Mouse (Mus musculus) stomach, embryonic 14.5 days (tissue): ENCODE results near the gene Rpia. TPM values are rescaled to one million over a fixed set of nuclear protein-coding genes. Genes with fewer than 3 reads are reported as not detected.

Experiments used
- ATAC-seq: fragments of 200-750 bp; cut with Nextera tagmentation; 2 replicates; pipeline ENCODE4 v1.8.0; 2017; ENCODE audit warnings: low read depth, moderate TSS enrichment; ENCODE audit not compliant: insufficient number of reproducible peaks, insufficient read depth, low FRiP score
- H3K27ac ChIP-seq: fragments of 300-500 bp; sonication (generic); 2 replicates; pipeline ENCODE4 v1.5.1; 2014; ENCODE audit warnings: mild to moderate bottlenecking, low read length, moderate library complexity, mixed read lengths
- H3K27me3 ChIP-seq: fragments of 300-500 bp; sonication (generic); 2 replicates; pipeline ENCODE4 v1.6.1; 2014; ENCODE audit warnings: low read length, control low read depth, mixed read lengths; ENCODE audit not compliant: control insufficient read depth, insufficient read depth
- H3K36me3 ChIP-seq: fragments of 300-500 bp; sonication (generic); 2 replicates; pipeline ENCODE4 v1.6.1; 2014; ENCODE audit warnings: mild to moderate bottlenecking, control low read depth, low read length, moderate library complexity, mixed read lengths; ENCODE audit not compliant: control insufficient read depth, insufficient read depth
- H3K4me1 ChIP-seq: fragments of 300-500 bp; sonication (generic); 2 replicates; pipeline ENCODE4 v1.6.1; 2014; ENCODE audit warnings: low read length, control low read depth, mixed read lengths; ENCODE audit not compliant: control insufficient read depth, insufficient read depth
- H3K4me2 ChIP-seq: fragments of 300-500 bp; sonication (generic); replicated peaks from 2 replicates; pipeline ENCODE4 v1.6.1; 2014; ENCODE audit warnings: low read depth, low read length, control low read depth
- H3K4me3 ChIP-seq: fragments of 300-500 bp; sonication (generic); 2 replicates; pipeline ENCODE4 v1.5.1; 2014; ENCODE audit warnings: low read depth, low read length, control low read depth
- H3K9ac ChIP-seq: fragments of 300-500 bp; sonication (generic); replicated peaks from 2 replicates; pipeline ENCODE4 v1.6.1; 2014; ENCODE audit warnings: low read depth, mild to moderate bottlenecking, control low read depth, low read length, moderate library complexity, mixed read lengths
- H3K9me3 ChIP-seq: fragments of 300-500 bp; sonication (generic); 2 replicates; pipeline ENCODE4 v1.6.1; 2016; ENCODE audit warnings: low read depth, low read length, control low read depth; ENCODE audit not compliant: control insufficient read depth
- WGBS: fragments of 180-500 bp; shearing (Covaris S2); extraction: QIAGEN DNeasy Blood & Tissue Kit; methylation state at CpG from one replicate; pipeline ENCODE4 v1.1.7; 2014; 5-methylcytosine and 5-hydroxymethylcytosine counted together
- polyA plus RNA-seq: library from polyadenylated mRNA; unstranded; fragments of >200 nt; fragmentation: Nextera tagmentation; extraction: Ambion mirVana; gene quantifications from 2 replicates; pipeline ENCODE4 v1.2.1, GENCODE M21; 2014

Gene Rpia
- polyA plus RNA-seq, 1 experiment from 2014 or later = 4.8 TPM

GRCm38 (mm10) chr6:70792644-70793043 lies 612 bp upstream of the Rpia start:
- H3K9ac ChIP-seq = peak overlapping the region; percentile 25
- no peaks in the 10 kb centered on the region for H3K27me3 ChIP-seq
- peaks cover 14% of the 10 kb centered on the region; the same call in 1 of the 2 replicates for H3K4me1 ChIP-seq
- H3K4me2 ChIP-seq = peak overlapping the region; percentile 47
- no peak for ATAC-seq
- WGBS = 44% methylated on average over 8 of the region's 8 CpGs
- H3K4me3 ChIP-seq = peak overlapping the region; percentile 54
- no peaks in the 10 kb centered on the region for H3K36me3 ChIP-seq
- H3K9me3 ChIP-seq = no peaks in the 10 kb centered on the region
- H3K27ac ChIP-seq = no peak overlapping the region

GRCm38 (mm10) chr6:70790852-70791761 lies 925 bp downstream of the Rpia start:
- ATAC-seq = peak; percentile 11
- peaks cover 21% of the 10 kb centered on the region; the same call in 1 of the 2 replicates for H3K4me1 ChIP-seq
- no peaks in the 10 kb centered on the region for H3K27me3 ChIP-seq
- H3K9me3 ChIP-seq = no peaks in the 10 kb centered on the region
- peak overlapping the region; percentile 60 for H3K4me2 ChIP-seq
- H3K4me3 ChIP-seq = peak overlapping the region; percentile 54
- peak overlapping the region; percentile 28 for H3K9ac ChIP-seq
- H3K36me3 ChIP-seq = no peaks in the 10 kb centered on the region
- peak overlapping the region; percentile 71; the same call in 1 of the 2 replicates for H3K27ac ChIP-seq
- WGBS = 6% methylated on average over 18 of the region's 18 CpGs

GRCm38 (mm10) chr6:70790034-70790650 lies 1.9 kb downstream of the Rpia start:
- H3K9ac ChIP-seq = no peak overlapping the region
- 80% methylated on average over 9 of the region's 9 CpGs for WGBS

DNA sequence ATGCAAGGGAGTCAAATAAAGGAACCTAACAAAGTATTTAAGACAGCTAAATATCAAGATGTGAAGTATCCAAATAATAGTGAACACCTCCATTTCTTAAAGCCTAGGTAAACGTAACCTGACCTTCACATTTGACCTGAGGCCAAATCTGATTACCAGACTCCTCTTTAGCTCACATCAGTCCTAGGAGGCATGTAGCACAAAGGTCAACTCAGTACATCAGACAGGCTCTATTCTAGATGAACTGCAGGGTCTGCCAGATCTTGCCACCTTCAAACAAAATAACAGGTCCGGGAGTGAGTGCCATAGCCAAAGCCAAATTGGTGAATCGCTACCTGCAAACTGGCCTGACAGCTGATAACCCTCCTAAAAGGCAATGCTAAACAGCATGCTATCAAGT lies 2.9 kb downstream of the Rpia start:
- ATAC-seq = no peak
- H3K4me3 ChIP-seq = no peak overlapping the region
- peaks cover 21% of the 10 kb centered on the region; the same call in 1 of the 2 replicates for H3K4me1 ChIP-seq
- H3K36me3 ChIP-seq = peaks cover 3% of the 10 kb centered on the region; the same call in 1 of the 2 replicates
- 83% methylated on average over 3 of the region's 3 CpGs for WGBS
- H3K27me3 ChIP-seq = no peaks in the 10 kb centered on the region
- no peak overlapping the region for H3K4me2 ChIP-seq
- no peak overlapping the region for H3K27ac ChIP-seq
- no peaks in the 10 kb centered on the region for H3K9me3 ChIP-seq
- H3K9ac ChIP-seq = no peak overlapping the region

More at GRCm38 (mm10) chr6:70790034-70790650, 1.9 kb downstream of the Rpia start:
- Histone ChIP-seq H3K36me3 (no peaks in the 10 kb centered on the region), H3K4me1 (peaks cover 21% of the 10 kb centered on the region; the same call in 1 of the 2 replicates), H3K27ac (no peak overlapping the region), H3K27me3 (no peaks in the 10 kb centered on the region), H3K4me3 (peak overlapping the region; percentile 54; the same call in 1 of the 2 replicates), H3K4me2 (peak overlapping the region; percentile 60), H3K9me3 (no peaks in the 10 kb centered on the region)
- ATAC-seq = no peak

DNA sequence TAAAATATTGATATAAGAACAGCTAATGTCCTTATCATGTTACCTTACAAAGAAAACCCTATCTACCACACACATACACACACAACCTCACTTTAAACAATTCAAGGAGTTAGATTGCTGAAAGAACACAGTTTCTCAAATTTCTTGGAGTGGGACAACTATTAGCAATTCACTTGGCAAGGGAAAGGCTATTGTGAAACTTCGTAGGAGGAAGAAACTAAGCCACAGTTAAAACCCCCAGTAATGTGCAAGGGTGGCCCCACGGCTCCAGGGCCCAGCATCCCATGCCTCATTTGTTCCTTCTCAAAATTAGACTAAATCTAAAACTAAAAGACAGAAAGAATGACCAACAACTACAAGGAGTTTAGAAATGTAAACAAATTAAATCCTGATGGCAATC lies 4.5 kb downstream of the Rpia start:
- H3K4me2 ChIP-seq = no peak overlapping the region
- H3K4me1 ChIP-seq = peaks cover 21% of the 10 kb centered on the region; the same call in 1 of the 2 replicates
- whole genome bisulfite sequencing = 58% methylated on average over 2 of the region's 2 CpGs
- no peak overlapping the region for H3K27ac ChIP-seq
- H3K4me3 ChIP-seq = no peak overlapping the region
- no peaks in the 10 kb centered on the region for H3K9me3 ChIP-seq
- H3K27me3 ChIP-seq = no peaks in the 10 kb centered on the region
- no peak for ATAC-seq
- peaks cover 3% of the 10 kb centered on the region; the same call in 1 of the 2 replicates for H3K36me3 ChIP-seq
- no peak overlapping the region for H3K9ac ChIP-seq

DNA sequence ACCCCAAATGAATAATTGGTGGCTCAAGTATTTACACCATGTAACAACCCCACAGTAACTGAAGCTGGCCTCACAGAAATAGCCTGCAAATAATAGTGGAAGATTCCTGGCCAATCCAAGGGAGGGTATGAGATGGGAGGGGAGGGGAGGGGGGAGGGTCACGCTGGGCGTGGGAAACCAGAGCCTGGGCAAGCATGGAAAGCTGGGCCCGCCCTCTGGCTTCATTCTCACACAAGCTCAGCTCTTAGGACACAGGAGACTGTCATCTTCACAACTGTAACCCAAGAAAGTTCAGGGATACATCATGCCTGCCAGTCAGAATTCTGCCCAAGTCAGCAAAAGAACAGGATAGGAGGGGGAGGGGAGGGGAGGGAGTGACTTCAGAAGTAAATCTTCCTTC lies 6.2 kb downstream of the Rpia start:
- 0 out of 2 replicates have a peak, but pooled peaks have one; percentile 3 for ATAC-seq
- Histone ChIP-seq H3K4me1 (peaks cover 19% of the 10 kb centered on the region; the same call in 1 of the 2 replicates), H3K27ac (no peak overlapping the region), H3K4me2 (no peak overlapping the region), H3K9ac (no peak overlapping the region), H3K4me3 (no peak overlapping the region), H3K27me3 (no peaks in the 10 kb centered on the region), H3K9me3 (no peaks in the 10 kb centered on the region), H3K36me3 (peaks cover 3% of the 10 kb centered on the region; the same call in 1 of the 2 replicates)
- 43% methylated on average over 3 of the region's 3 CpGs for WGBS

- no peak overlapping the region for H3K4me3 ChIP-seq
- no peaks in the 10 kb centered on the region for H3K9me3 ChIP-seq
- H3K27me3 ChIP-seq = no peaks in the 10 kb centered on the region
- peaks cover 13% of the 10 kb centered on the region; the same call in 1 of the 2 replicates for H3K4me1 ChIP-seq
- WGBS = 75% methylated on average over 3 of the region's 3 CpGs
- no peak for ATAC-seq
- H3K9ac ChIP-seq = no peak overlapping the region
- H3K4me2 ChIP-seq = no peak overlapping the region
- H3K27ac ChIP-seq = no peak overlapping the region
- H3K36me3 ChIP-seq = peaks cover 3% of the 10 kb centered on the region; the same call in 1 of the 2 replicates
These were observed 7.2 kb downstream of the Rpia start for GRCm38 (mm10) chr6:70784811-70785210.

GRCm38 (mm10) chr6:70781336-70781735 lies 10.7 kb downstream of the Rpia start:
- Histone ChIP-seq H3K9me3 (no peaks in the 10 kb centered on the region), H3K4me3 (no peak overlapping the region), H3K4me2 (no peak overlapping the region), H3K27me3 (no peaks in the 10 kb centered on the region), H3K36me3 (peaks cover 3% of the 10 kb centered on the region; the same call in 1 of the 2 replicates), H3K4me1 (0 out of 2 replicates have a peak, but pooled peaks cover 1% of the 10 kb centered on the region), H3K9ac (no peak overlapping the region), H3K27ac (no peak overlapping the region)
- no peak for ATAC-seq
- 83% methylated on average over 2 of the region's 2 CpGs for WGBS
